Mouse (Mus musculus): ENCODE measurements around the gene Mettl13.

Mettl13 gene

GRCm38 (mm10) chr1:162532330-162532729 is 16.0 kb downstream of the Mettl13 start:
- DNase-seq (ENCODE audit: low spot score) = no peak

GRCm38 (mm10) chr1:162531584-162531983 is 16.8 kb downstream of the Mettl13 start:
- no peak for DNase-seq (ENCODE audit: low spot score)

- no peak for DNase-seq (ENCODE audit: low spot score)
Observed at GRCm38 (mm10) chr1:162530666-162531065, 17.7 kb downstream of the Mettl13 start.

GRCm38 (mm10) chr1:162529651-162530050 is 18.7 kb downstream of the Mettl13 start:
- no peak for DNase-seq (ENCODE audit: low spot score)

- DNase-seq (ENCODE audit: low spot score) = no peak
Observed at GRCm38 (mm10) chr1:162515116-162515515, 33.2 kb downstream of the Mettl13 start.

- no peak for DNase-seq (ENCODE audit: low spot score)
Observed at GRCm38 (mm10) chr1:162510013-162510356, 38.4 kb downstream of the Mettl13 start.

GRCm38 (mm10) chr1:162509329-162510012 is 38.9 kb downstream of the Mettl13 start:
- DNase-seq (ENCODE audit: low spot score) = no peak

GRCm38 (mm10) chr1:162508211-162509005 is 39.9 kb downstream of the Mettl13 start:
- no peak for DNase-seq (ENCODE audit: low spot score)

GRCm38 (mm10) chr1:162506516-162506915 is 41.8 kb downstream of the Mettl13 start:
- DNase-seq (ENCODE audit: low spot score) = no peak

- DNase-seq (ENCODE audit: low spot score) = no peak
Observed at GRCm38 (mm10) chr1:162505649-162506048, 42.7 kb downstream of the Mettl13 start.
